Mouse (Mus musculus) CH12.LX (cell line): ENCODE results near the gene Clock.

Experiments used
- CTCF ChIP-seq, 2 experiments: IDR thresholded peaks in 1 of 2; conservative IDR thresholded peaks in 1 of 2; 2 replicates each; pipeline ENCODE4 v1.5.1; 2011 to 2012; ENCODE audit warnings: low read depth in 2 of 2, low read length in 2 of 2, improper control_type of control experiment in 1 of 2, inconsistent platforms in 1 of 2, mild to moderate bottlenecking in 1 of 2, moderate library complexity in 1 of 2
- E2F4 ChIP-seq: IDR thresholded peaks from 2 replicates; pipeline ENCODE4 v1.6.1; 2011; ENCODE audit warnings: low read depth, low read length, improper control_type of control experiment; ENCODE audit not compliant: insufficient replicate concordance
- HCFC1 ChIP-seq: IDR thresholded peaks from 2 replicates; pipeline ENCODE4 v1.6.1; 2012; ENCODE audit warnings: low read depth, mild to moderate bottlenecking, inconsistent platforms, low read length, improper control_type of control experiment
- MAZ ChIP-seq: IDR thresholded peaks from 2 replicates; pipeline ENCODE4 v1.6.1; 2012; ENCODE audit warnings: low read depth, mild to moderate bottlenecking, inconsistent platforms, low read length, improper control_type of control experiment, moderate library complexity
- MEF2A ChIP-seq: IDR thresholded peaks from 2 replicates; pipeline ENCODE4 v1.6.1; 2014; ENCODE audit warnings: low read depth, mild to moderate bottlenecking, inconsistent platforms, low read length, improper control_type of control experiment, borderline replicate concordance
- MYC ChIP-seq: IDR thresholded peaks from 2 replicates; pipeline ENCODE4 v1.6.1; 2011; ENCODE audit warnings: low read depth, mild to moderate bottlenecking, improper control_type of control experiment, low read length
- NRF1 ChIP-seq: IDR thresholded peaks from 2 replicates; pipeline ENCODE4 v1.6.1; 2014; ENCODE audit warnings: low read depth, mild to moderate bottlenecking, inconsistent platforms, low read length, improper control_type of control experiment, moderate library complexity
- POLR2A ChIP-seq: IDR thresholded peaks from 2 replicates; pipeline ENCODE4 v1.6.1; 2011; ENCODE audit warnings: low read depth, mild to moderate bottlenecking, improper control_type of control experiment, low read length
- USF1 ChIP-seq: IDR thresholded peaks from 2 replicates; pipeline ENCODE4 v1.6.1; 2014; ENCODE audit warnings: low read depth, mild to moderate bottlenecking, inconsistent platforms, low read length, improper control_type of control experiment
- USF2 ChIP-seq: conservative IDR thresholded peaks from 2 replicates; pipeline ENCODE4 v1.6.1; 2011; ENCODE audit warnings: low read depth, low read length, improper control_type of control experiment
- ZC3H11A ChIP-seq: IDR thresholded peaks from 2 replicates; pipeline ENCODE4 v1.6.1; 2012; ENCODE audit warnings: low read depth, mild to moderate bottlenecking, inconsistent platforms, low read length, improper control_type of control experiment
- ZKSCAN1 ChIP-seq: IDR thresholded peaks from 2 replicates; pipeline ENCODE4 v1.6.1; 2012; ENCODE audit warnings: low read depth, inconsistent platforms, low read length, improper control_type of control experiment, borderline replicate concordance

- TF ChIP-seq CTCF (conservative IDR thresholded peaks at IDR 0.05 in 1 of 2, IDR thresholded peaks at IDR 0.05 in 1 of 2; ENCODE audit: low read depth in 2 of 2, low read length in 2 of 2) = no peak
- no peak for TF ChIP-seq E2F4
- no peak for TF ChIP-seq MAZ
- TF ChIP-seq POLR2A = no peak
- no peak for TF ChIP-seq NRF1
- no peak for TF ChIP-seq MYC
- TF ChIP-seq ZKSCAN1 = no peak
- TF ChIP-seq USF2 = no peak
- TF ChIP-seq MEF2A = no peak
- no peak for TF ChIP-seq USF1
- TF ChIP-seq HCFC1 = no peak
- no peak for TF ChIP-seq ZC3H11A
These were observed 1.7 kb upstream of the Clock start for GRCm38 (mm10) chr5:76306261-76306660.
